Mouse (Mus musculus) G1E (cell line): ENCODE measurements around the gene Plekho2.

Experiments
- CTCF ChIP-seq: IDR thresholded peaks from 2 replicates; pipeline ENCODE4 v1.5.1; 2012; ENCODE audit warnings: low read depth, low read length, inconsistent platforms, mixed read lengths
- TAL1 ChIP-seq: conservative IDR thresholded peaks from 2 replicates; pipeline ENCODE4 v1.6.1; 2012; ENCODE audit warnings: low read depth, low read length, inconsistent platforms, mixed read lengths

DNA sequence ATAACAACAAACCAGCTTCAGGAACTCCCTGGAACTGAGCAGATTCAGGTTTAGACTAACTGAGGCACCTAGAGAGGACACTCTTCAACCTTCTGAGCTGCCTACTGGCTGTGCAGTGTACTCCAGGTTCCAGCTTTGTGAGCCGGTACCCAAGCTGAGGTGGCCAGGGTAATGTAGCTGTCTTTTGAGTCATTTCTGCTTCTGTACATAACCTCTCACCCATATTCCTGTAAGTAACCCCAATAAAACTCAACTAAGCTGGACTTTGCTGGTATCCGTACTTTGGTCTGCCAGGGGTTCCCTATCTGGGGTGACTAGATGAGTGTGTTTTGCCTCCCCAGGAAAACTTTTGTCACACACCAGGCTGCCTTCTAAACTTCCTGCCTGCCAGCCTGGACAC is 15.1 kb downstream of the Plekho2 start:
- TF ChIP-seq CTCF, result no peak
- TF ChIP-seq TAL1, result no peak
